Comparison of ENCODE assay signal across 15 mouse cellular contexts in genomic region chr11:75008270-75008669, GRCm38 (mm10).
"Had no signal": no experiment of that assay in that cellular context is flagged by ENCODE, and none has a peak within 500 bp of the region (broad histone marks: within the 10 kb centered on the region; RNA-seq: fewer than 3 reads in every experiment).

No protein-coding gene starts in this region.

- H3K9me3 ChIP-seq: limb, embryonic 15.5 days; liver, embryonic 13.5 days; midbrain, embryonic 13.5 days; neural tube, embryonic 15.5 days had no signal

- H3K27ac ChIP-seq: kidney, postnatal 0 days; limb, embryonic 15.5 days; liver, embryonic 13.5 days; midbrain, embryonic 13.5 days; neural tube, embryonic 15.5 days; stomach, postnatal 0 days had no signal

- H3K9ac ChIP-seq: limb, embryonic 15.5 days; liver, embryonic 13.5 days; midbrain, embryonic 13.5 days; neural tube, embryonic 15.5 days had no signal

- H3K4me2 ChIP-seq: limb, embryonic 15.5 days; liver, embryonic 13.5 days; midbrain, embryonic 13.5 days; neural tube, embryonic 15.5 days had no signal

- DNase-seq: kidney, postnatal 36 days; layer of hippocampus, adult 9-11 months; layer of hippocampus, postnatal 36 days; liver, embryonic 13.5 days; lung, adult 18-20 months; right cerebral cortex, adult 18-20 months; right cerebral cortex, postnatal 25 days; thymus, adult 18-20 months; thymus, postnatal 14 days had no signal

- H3K27me3 ChIP-seq: limb, embryonic 15.5 days; liver, embryonic 13.5 days; midbrain, embryonic 13.5 days; neural tube, embryonic 15.5 days had no signal

- H3K36me3 ChIP-seq: limb, embryonic 15.5 days; liver, embryonic 13.5 days; midbrain, embryonic 13.5 days; neural tube, embryonic 15.5 days had no signal

- ATAC-seq: midbrain, embryonic 13.5 days had no signal

- H3K4me3 ChIP-seq: limb, embryonic 15.5 days; liver, embryonic 13.5 days; midbrain, embryonic 13.5 days; myocyte; neural tube, embryonic 15.5 days had no signal
